6 mouse cellular contexts compared by ENCODE assay signal in genomic region chrX:169999912-170000641, GRCm38 (mm10). TPM values are rescaled to one million over a fixed set of nuclear protein-coding genes. Genes with fewer than 3 reads are reported as not detected.
A peak's percentile ranks its signal among the peaks of the same experiment; 100 is the strongest.
DNase-seq lines count a peak whose midpoint lies in the region; ATAC-seq and TF ChIP-seq lines count a peak whose summit lies in the region.
"Not testable (repeated sequence)": the region's sequence is repeated elsewhere in the genome, so short reads cannot be mapped to it uniquely, and the experiment has no call there.

No protein-coding gene starts in this region.

- not testable (repeated sequence) for TF ChIP-seq CTCF in ES-Bruce4 (IDR thresholded peaks at IDR 0.05; ENCODE audit: low read depth, low read length); hindbrain, postnatal 0 days (IDR thresholded peaks at IDR 0.05; ENCODE audit: low read depth); liver, postnatal 0 days (IDR thresholded peaks at IDR 0.05; ENCODE audit: low read depth); midbrain, postnatal 0 days (IDR thresholded peaks at IDR 0.05)

- H3K9me3 ChIP-seq in ES-Bruce4 (replicated peaks; ENCODE audit: control insufficient read depth, insufficient read depth, low read length, poor library complexity, severe bottlenecking); hindbrain, postnatal 0 days (ENCODE audit: low read length); liver, postnatal 0 days (ENCODE audit: low read length): not testable (repeated sequence)
- peaks cover 11% of the 10 kb centered on the region; the same call in 1 of the 2 replicates for H3K9me3 ChIP-seq in midbrain, postnatal 0 days (ENCODE audit: low read length)

- not testable (repeated sequence) for TF ChIP-seq EP300 in ES-Bruce4 (IDR thresholded peaks at IDR 0.05; ENCODE audit: insufficient read depth, low read depth, low read length); liver, postnatal 0 days (IDR thresholded peaks at IDR 0.05; ENCODE audit: low read depth)

- H3K4me2 ChIP-seq in hindbrain, postnatal 0 days (ENCODE audit: low read depth, low read length); liver, postnatal 0 days (ENCODE audit: low read depth, low read length); midbrain, postnatal 0 days (ENCODE audit: low read depth, low read length, poor library complexity, severe bottlenecking): not testable (repeated sequence)

- H3K4me3 ChIP-seq in ES-Bruce4 (ENCODE audit: low read depth, low read length); hindbrain, postnatal 0 days (ENCODE audit: low read length); liver, postnatal 0 days (ENCODE audit: low read depth, low read length); midbrain, postnatal 0 days (ENCODE audit: low read depth, low read length): not testable (repeated sequence)

- TF ChIP-seq POLR2A in ES-Bruce4 (IDR thresholded peaks at IDR 0.05; ENCODE audit: insufficient read depth, low read length), result not testable (repeated sequence)

- peaks cover 15% of the 10 kb centered on the region for H3K4me1 ChIP-seq in ES-Bruce4 (ENCODE audit: control insufficient read depth, insufficient read depth, low read length)
- H3K4me1 ChIP-seq in hindbrain, postnatal 0 days (ENCODE audit: insufficient read depth, low read length); liver, postnatal 0 days (ENCODE audit: insufficient read depth); midbrain, postnatal 0 days (ENCODE audit: insufficient read depth, low read length): not testable (repeated sequence)

- not testable (repeated sequence) for ATAC-seq in hindbrain, postnatal 0 days; liver, postnatal 0 days; midbrain, postnatal 0 days (ENCODE audit: low FRiP score)

- H3K27me3 ChIP-seq in ES-Bruce4 (ENCODE audit: control insufficient read depth, insufficient read depth, low read length, poor library complexity, severe bottlenecking); hindbrain, postnatal 0 days (ENCODE audit: insufficient read depth, low read length); liver, postnatal 0 days (ENCODE audit: insufficient read depth, low read length); midbrain, postnatal 0 days (ENCODE audit: insufficient read depth, low read length): not testable (repeated sequence)

- H3K36me3 ChIP-seq in ES-Bruce4 (ENCODE audit: control insufficient read depth, insufficient read depth, low read length, poor library complexity, severe bottlenecking); hindbrain, postnatal 0 days (ENCODE audit: insufficient read depth, low read length); liver, postnatal 0 days (replicated peaks; ENCODE audit: insufficient read depth, low read length); midbrain, postnatal 0 days (ENCODE audit: insufficient read depth, low read length): not testable (repeated sequence)

- H3K9ac ChIP-seq in ES-Bruce4 (ENCODE audit: low read depth, poor library complexity, severe bottlenecking), result peak overlapping the region; percentile 26
- H3K9ac ChIP-seq in hindbrain, postnatal 0 days (replicated peaks; ENCODE audit: low read length); liver, postnatal 0 days (replicated peaks); midbrain, postnatal 0 days (replicated peaks; ENCODE audit: low read length, poor library complexity, severe bottlenecking): not testable (repeated sequence)

- DNase-seq in R1 (ENCODE audit: low read depth, low spot score), result peak; percentile 47
- DNase-seq in embryo, embryonic 10 days (ENCODE audit: low spot score), result peak; percentile 2
- DNase-seq in hindbrain, postnatal 0 days (ENCODE audit: low spot score), result peak; percentile 3
- peak; percentile 9 for DNase-seq in liver, postnatal 0 days
- peak; percentile 2 for DNase-seq in midbrain, postnatal 0 days (ENCODE audit: low spot score)

- 64% methylated on average over 3 of the region's 3 CpGs for WGBS in hindbrain, postnatal 0 days
- WGBS in liver, postnatal 0 days (ENCODE audit: insufficient replicate concordance), result 66% methylated on average over 3 of the region's 3 CpGs
- 63% methylated on average over 3 of the region's 3 CpGs for WGBS in midbrain, postnatal 0 days

- peak overlapping the region; percentile 92 for H3K27ac ChIP-seq in ES-Bruce4 (ENCODE audit: insufficient read depth, low read length)
- not testable (repeated sequence) for H3K27ac ChIP-seq in hindbrain, postnatal 0 days; liver, postnatal 0 days (ENCODE audit: low read depth); midbrain, postnatal 0 days (ENCODE audit: low read depth, low read length)

RNA-seq across cellular contexts. Expression of gene Gm21887, which starts 9.4 kb away (rescaled TPM):
- 1,061 and 1,174 TPM in 2 replicates for polyA plus RNA-seq in ES-Bruce4 (2011; ENCODE audit: insufficient read depth, insufficient read length, low read depth, missing spikeins)
- total RNA-seq in hindbrain, postnatal 0 days (2014; rRNA removed), result 8.3 and 87.1 TPM in 2 replicates
- 194 and 245 TPM in 2 replicates for polyA plus RNA-seq in hindbrain, postnatal 0 days (2015; fragmentation: Nextera tagmentation; extraction: Ambion mirVana)
- 64.4 and 87.0 TPM in 2 replicates for polyA plus RNA-seq in liver, postnatal 0 days (2015; fragmentation: Nextera tagmentation; extraction: Ambion mirVana)
- 34.6 and 51.3 TPM in 2 replicates for total RNA-seq in midbrain, postnatal 0 days (2014; rRNA removed)
- polyA plus RNA-seq in midbrain, postnatal 0 days (2015; fragmentation: Nextera tagmentation; extraction: Ambion mirVana), result 193 and 201 TPM in 2 replicates
